Comparison of ENCODE assay signal across 11 mouse cellular contexts in the genomic region with DNA sequence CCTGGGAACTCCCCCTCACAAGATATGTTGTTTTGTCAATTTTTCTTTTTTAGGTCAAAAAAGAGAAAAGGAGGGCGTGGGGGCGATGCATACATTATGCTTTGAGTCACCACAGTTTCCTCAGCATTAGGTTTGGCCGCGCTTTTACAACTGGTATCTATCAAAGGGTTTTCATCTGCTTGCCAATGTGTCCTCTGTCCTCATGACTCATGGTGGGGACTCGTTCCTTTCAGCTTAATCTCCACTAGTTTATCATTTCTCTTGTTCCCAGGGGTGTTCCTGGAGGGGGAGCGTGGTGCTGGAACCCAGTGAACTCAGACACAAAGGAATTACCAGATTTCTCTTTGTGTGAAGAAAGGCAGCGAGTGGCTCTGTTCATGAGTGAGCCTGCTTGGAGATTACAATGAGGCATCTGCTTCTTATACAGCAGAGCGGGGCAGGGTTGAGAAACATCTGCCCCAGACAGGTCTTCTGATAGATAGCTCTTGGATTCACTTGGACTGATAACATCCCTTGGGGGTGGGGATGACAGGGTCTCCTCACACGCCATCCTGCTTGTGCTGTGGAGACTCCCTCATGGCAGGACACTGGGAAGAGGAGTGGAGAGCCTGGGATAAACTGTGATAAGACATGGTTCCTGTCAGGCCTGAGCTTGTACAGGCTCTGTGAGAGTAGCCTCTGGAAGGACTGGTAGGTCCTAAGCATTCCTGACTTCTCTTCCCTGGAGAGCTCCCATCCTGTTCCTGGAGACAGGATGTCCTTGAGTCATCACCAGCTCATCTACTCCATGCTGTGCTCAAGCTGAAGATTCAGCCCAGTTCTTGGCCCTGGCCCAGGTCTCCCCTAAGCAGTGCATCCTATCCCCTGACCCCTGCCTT.
DNase-seq lines count a peak whose midpoint lies in the region; ATAC-seq and TF ChIP-seq lines count a peak whose summit lies in the region.
"Had no signal": no experiment of that assay in that cellular context is flagged by ENCODE, and none has a peak within 500 bp of the region (broad histone marks: within the 10 kb centered on the region; RNA-seq: fewer than 3 reads in every experiment).

No protein-coding gene starts in this region.

- 59% methylated on average over 9 of the region's 9 CpGs for WGBS in lung, embryonic 15.5 days
- 39% methylated on average over 9 of the region's 9 CpGs for WGBS in heart, postnatal 0 days

- DNase-seq in lung, postnatal 4 days, result no peak
- peak; percentile 20 for DNase-seq in embryo, embryonic 9.5 days (ENCODE audit: extremely low spot score)
- DNase-seq in heart, postnatal 0 days (ENCODE audit: low spot score), result peak; percentile 46
- DNase-seq in skeletal muscle tissue, adult 2 months (ENCODE audit: low read depth, low spot score), result peak; percentile 20
- DNase-seq in gastrocnemius, postnatal 10 days, result no peak
- no peak for DNase-seq in spleen, postnatal 4 days (ENCODE audit: low spot score in 2 of 2)
- DNase-seq in gastrocnemius, adult 2 months, result no peak

- H3K27me3 ChIP-seq in lung, embryonic 15.5 days, result no peaks in the 10 kb centered on the region
- no peaks in the 10 kb centered on the region for H3K27me3 ChIP-seq in heart, postnatal 0 days (ENCODE audit: control insufficient read depth, insufficient read depth, low read length)
- H3K27me3 ChIP-seq: embryonic facial prominence, embryonic 13.5 days had no signal

- no peak for TF ChIP-seq EP300 in heart, postnatal 0 days (IDR thresholded peaks at IDR 0.05; ENCODE audit: low read depth)

- no peak overlapping the region for H3K4me2 ChIP-seq in lung, embryonic 15.5 days
- H3K4me2 ChIP-seq in heart, postnatal 0 days (ENCODE audit: low read depth, low read length), result no peak overlapping the region
- H3K4me2 ChIP-seq: embryonic facial prominence, embryonic 13.5 days; hindbrain, embryonic 14.5 days had no signal

- H3K36me3 ChIP-seq in lung, embryonic 15.5 days, result no peaks in the 10 kb centered on the region
- no peaks in the 10 kb centered on the region for H3K36me3 ChIP-seq in heart, postnatal 0 days (replicated peaks; ENCODE audit: control insufficient read depth, insufficient read depth, low read length)
- H3K36me3 ChIP-seq: embryonic facial prominence, embryonic 13.5 days had no signal

- H3K9ac ChIP-seq in lung, embryonic 15.5 days, result no peak overlapping the region
- H3K9ac ChIP-seq in heart, postnatal 0 days (replicated peaks; ENCODE audit: low read depth, low read length), result no peak overlapping the region
- H3K9ac ChIP-seq: embryonic facial prominence, embryonic 13.5 days; hindbrain, embryonic 14.5 days had no signal

- H3K27ac ChIP-seq in lung, embryonic 15.5 days, result no peak overlapping the region
- H3K27ac ChIP-seq in heart, postnatal 0 days (ENCODE audit: low read depth), result peak overlapping the region; percentile 63; the same call in 1 of the 2 replicates
- no peak overlapping the region for H3K27ac ChIP-seq in gastrocnemius, adult 2 months
- H3K27ac ChIP-seq: embryonic facial prominence, embryonic 13.5 days; hindbrain, embryonic 14.5 days; macrophage had no signal

- peaks cover 11% of the 10 kb centered on the region for H3K4me1 ChIP-seq in lung, embryonic 15.5 days
- H3K4me1 ChIP-seq in heart, postnatal 0 days (ENCODE audit: control insufficient read depth, insufficient read depth), result peaks cover 20% of the 10 kb centered on the region; the same call in 1 of the 2 replicates
- H3K4me1 ChIP-seq: embryonic facial prominence, embryonic 13.5 days had no signal

- no peaks in the 10 kb centered on the region for H3K9me3 ChIP-seq in lung, embryonic 15.5 days
- no peaks in the 10 kb centered on the region for H3K9me3 ChIP-seq in heart, postnatal 0 days (replicated peaks; ENCODE audit: control insufficient read depth, low read length)
- H3K9me3 ChIP-seq: embryonic facial prominence, embryonic 13.5 days had no signal

- intact Hi-C loops in gastrocnemius, adult 2 months (cut with DNase I), result no loop called here

- no peak overlapping the region for H3K4me3 ChIP-seq in lung, embryonic 15.5 days
- no peak overlapping the region for H3K4me3 ChIP-seq in heart, postnatal 0 days (ENCODE audit: low read depth, low read length)
- H3K4me3 ChIP-seq in gastrocnemius, adult 2 months, result no peak overlapping the region
- H3K4me3 ChIP-seq: embryonic facial prominence, embryonic 13.5 days had no signal

- peak; percentile 44 for ATAC-seq in lung, embryonic 15.5 days (ENCODE audit: borderline replicate concordance, extremely low read depth, low FRiP score, low TSS enrichment)
- peak; percentile 65 for ATAC-seq in heart, postnatal 0 days (ENCODE audit: insufficient read depth, low read depth)

- no peak for TF ChIP-seq CTCF in heart, postnatal 0 days (IDR thresholded peaks at IDR 0.05; ENCODE audit: low read depth)
- TF ChIP-seq CTCF in gastrocnemius, adult 2 months (IDR thresholded peaks at IDR 0.05), result no peak

Comparison
In these comparisons a context has a peak if more than half of its experiments do, and no peak if none do; other contexts are left out.
1. DNase-seq: peak in embryo, embryonic 9.5 days (single experiment), heart, postnatal 0 days (single experiment) and skeletal muscle tissue, adult 2 months (single experiment); none in lung, postnatal 4 days (0 of 2), gastrocnemius, postnatal 10 days (single experiment), spleen, postnatal 4 days (0 of 2) and gastrocnemius, adult 2 months (single experiment).